Mouse (Mus musculus) embryo, embryonic 9.5 days (tissue): ENCODE data around the gene Thyn1.

Experiments
- DNase-seq: peaks from one replicate; pipeline ENCODE4 v3.0.0-alpha.2; 2017; ENCODE audit errors: extremely low spot score

The Thyn1 gene

GRCm38 (mm10) chr9:27029828-27030762 lies 30.6 kb downstream of the Thyn1 start, which contains the start of the genes Vps26b and Ncapd3:
TSS of gene Vps26b (minus strand) at chr9:27030065.
TSS of gene Ncapd3 (plus strand) at chr9:27030175.
- peak; percentile 95 for DNase-seq

- no peak for DNase-seq
Observed at GRCm38 (mm10) chr9:27030763-27031100, 31.2 kb downstream of the Thyn1 start.

- DNase-seq: no peak
Observed at GRCm38 (mm10) chr9:27043892-27044291, 44.4 kb downstream of the Thyn1 start.

GRCm38 (mm10) chr9:27049492-27049891 lies 50.0 kb downstream of the Thyn1 start:
- no peak for DNase-seq
